Mouse (Mus musculus): Measurements from ENCODE around the gene Snx8.

Gene Snx8

GRCm38 (mm10) chr5:140342880-140343279 lies 46.2 kb downstream of the Snx8 start:
- DNase-seq (ENCODE audit: low spot score): no peak

- no peak for DNase-seq (ENCODE audit: low spot score)
Observed at GRCm38 (mm10) chr5:140339836-140340235, 49.2 kb downstream of the Snx8 start.

- DNase-seq (ENCODE audit: low spot score): no peak
Observed at GRCm38 (mm10) chr5:140338779-140339178, 50.3 kb downstream of the Snx8 start.

GRCm38 (mm10) chr5:140336680-140337079 lies 52.4 kb downstream of the Snx8 start:
- DNase-seq (ENCODE audit: low spot score): peak; percentile 34

GRCm38 (mm10) chr5:140333631-140334030 lies 55.4 kb downstream of the Snx8 start:
- peak; percentile 29 for DNase-seq (ENCODE audit: low spot score)

DNA sequence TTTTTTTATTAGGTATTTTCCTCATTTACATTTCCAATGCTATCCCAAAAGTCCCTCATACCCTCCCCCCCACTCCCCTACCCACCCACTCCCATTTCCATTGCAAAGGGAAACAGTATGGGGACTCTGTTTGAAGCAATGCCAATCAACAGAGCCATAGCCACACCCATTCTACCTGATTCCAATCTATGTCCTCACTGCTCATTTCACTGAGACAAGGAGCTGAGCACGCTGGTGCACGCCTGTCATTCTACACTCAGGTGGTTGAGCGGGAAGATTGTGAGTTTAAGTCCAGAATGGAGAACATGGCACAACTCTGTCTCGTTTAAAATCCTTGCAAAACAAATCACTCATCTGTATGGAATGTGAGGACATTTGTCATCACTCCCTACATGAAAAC lies 56.5 kb downstream of the Snx8 start:
- no peak for DNase-seq (ENCODE audit: low spot score)

DNA sequence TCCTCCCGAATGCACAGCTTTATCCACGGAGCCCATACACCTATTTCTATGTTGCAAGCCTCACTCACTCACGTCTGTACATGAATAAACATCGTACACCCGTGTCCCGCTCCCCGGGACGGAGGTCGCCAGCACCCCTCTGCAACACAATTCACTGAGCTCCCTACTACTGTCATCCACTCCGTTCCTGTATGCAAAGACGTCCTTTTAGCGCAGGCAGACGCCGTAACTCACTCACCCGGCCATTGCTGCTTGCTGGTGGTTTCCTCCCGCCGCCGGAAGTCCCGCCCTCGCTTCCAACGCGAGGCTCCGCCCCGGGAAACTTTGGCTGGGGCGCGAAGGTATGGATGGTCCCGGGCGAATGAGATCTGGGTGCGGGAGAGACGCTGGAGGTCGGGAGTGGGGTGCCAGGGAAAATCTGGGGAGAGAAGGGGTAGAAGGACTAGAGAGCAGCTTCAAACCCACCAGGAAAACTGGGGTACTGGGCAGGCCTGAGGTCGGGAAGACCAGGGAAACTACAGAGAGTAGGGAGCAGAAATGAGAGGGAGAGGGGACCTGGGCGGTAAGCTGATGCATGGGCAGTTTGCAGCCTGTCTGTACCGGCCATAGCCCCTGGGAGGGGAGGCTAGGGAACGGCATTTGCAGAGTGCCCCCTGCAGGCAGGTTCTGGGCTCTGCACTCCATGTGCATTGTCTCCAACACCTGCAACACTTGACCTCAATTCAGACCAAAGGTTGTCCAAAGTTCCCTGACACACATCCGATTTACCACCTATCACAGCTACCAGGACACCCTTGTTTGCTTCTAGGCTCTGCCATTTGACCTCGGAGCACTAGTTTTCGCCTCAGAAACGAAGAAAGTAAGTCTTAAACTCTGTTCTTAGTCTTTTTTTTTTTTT lies 57.2 kb downstream of the Snx8 start, which contains the start of gene Mrm2:
Gene Mrm2, minus strand, starts transcription at position 284 of the 898 bp plus-strand sequence.
- DNase-seq (ENCODE audit: low spot score): peak; percentile 83

DNA sequence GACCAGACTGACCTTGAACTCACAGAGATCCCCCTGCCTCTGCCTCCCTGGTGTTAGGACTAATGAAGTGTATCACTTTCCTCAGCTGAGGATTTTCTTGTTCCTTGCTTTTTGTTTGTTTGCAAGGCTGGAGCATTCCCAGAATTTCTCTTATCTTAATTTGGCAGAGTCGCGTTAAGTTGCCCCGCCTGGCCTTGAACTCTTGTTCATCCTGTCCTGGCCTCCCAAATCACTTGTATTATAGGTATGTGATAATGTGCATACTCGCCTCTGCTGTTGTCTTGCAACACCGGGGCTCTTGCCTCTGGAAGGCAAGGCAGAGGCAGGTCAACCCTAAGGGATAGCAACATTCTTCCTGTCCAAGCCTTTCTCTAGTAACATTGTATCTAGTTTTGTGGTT lies 65.0 kb downstream of the Snx8 start:
- no peak for DNase-seq (ENCODE audit: low spot score)

DNA sequence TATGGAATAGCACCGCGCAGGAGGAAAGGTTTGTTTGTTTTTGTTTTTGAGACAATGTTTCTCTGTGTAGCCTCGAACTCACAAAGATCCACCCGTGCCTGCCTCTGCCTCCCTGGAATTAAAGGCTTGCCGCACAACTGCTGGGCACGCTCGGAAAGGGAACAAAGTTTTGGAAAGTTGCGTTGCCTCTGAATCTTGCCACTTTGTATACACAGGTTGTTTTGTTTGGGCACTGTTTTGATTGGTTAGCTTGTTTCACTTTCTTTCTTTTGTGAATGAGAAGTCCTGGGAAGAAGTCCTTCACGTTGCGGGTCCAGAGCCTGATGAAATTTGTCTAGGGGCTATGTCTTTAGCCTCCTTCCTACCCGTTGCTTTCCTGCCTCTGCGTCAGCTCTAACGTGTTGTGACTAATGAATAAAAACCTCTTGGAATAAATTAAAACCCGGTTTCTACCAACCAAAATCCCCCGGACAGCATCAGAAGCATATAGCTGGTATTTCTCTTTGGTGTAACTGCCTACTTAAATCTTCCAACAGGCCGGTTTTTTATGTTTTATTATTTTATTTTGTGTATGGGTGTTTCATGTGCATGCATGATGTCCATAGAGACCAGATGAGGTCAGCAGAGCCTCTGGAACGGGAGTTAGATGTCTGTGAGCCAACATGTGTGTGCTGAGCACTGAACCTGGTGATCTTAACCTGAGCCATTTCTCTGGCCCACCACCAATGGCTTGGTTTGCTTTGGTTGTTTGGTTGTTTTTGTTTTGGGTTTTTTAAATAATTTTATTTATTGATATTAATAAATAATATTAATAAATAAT lies 67.1 kb downstream of the Snx8 start:
- peak; percentile 75 for DNase-seq (ENCODE audit: low spot score)

DNA sequence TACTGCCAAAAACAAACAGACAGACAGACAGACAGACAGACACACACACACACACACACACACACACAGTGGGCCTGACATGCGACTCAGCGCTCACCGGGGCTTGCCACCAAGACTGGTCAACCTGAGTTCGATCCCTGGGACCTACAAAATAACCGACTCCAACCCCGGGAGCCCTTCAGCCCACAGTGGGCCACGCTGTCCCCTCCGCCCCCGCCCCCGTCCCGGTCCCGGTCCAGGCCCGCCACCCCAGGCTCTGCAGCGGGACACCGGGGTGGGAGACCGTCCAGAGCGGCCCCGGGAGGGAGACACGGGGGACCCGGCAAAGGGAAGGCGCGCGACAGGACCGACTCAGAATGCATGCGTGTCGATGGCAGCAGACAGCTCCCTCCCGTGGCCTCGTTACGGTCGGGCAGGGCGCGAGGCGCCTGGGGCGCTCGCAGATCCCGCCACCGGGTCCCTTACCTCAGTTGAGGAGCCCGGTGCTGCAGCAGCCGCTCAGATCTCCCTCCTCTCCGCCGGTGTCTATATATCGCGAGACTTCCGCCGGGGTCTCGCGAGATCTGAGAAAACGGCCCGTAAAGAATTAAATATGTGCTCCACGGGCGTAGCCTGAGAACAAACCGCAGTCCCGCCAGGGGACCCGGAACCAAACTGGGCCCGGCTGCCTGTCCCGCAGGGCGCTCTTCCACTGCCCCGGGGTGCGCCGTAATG lies 67.9 kb downstream of the Snx8 start, which contains the start of the genes Mad1l1 and Nudt1:
Gene Mad1l1, minus strand, starts transcription at position 511 of the 714 bp plus-strand sequence.
Gene Nudt1, plus strand, starts transcription at position 615 of the 714 bp plus-strand sequence.
- DNase-seq (ENCODE audit: low spot score): peak; percentile 99

DNA sequence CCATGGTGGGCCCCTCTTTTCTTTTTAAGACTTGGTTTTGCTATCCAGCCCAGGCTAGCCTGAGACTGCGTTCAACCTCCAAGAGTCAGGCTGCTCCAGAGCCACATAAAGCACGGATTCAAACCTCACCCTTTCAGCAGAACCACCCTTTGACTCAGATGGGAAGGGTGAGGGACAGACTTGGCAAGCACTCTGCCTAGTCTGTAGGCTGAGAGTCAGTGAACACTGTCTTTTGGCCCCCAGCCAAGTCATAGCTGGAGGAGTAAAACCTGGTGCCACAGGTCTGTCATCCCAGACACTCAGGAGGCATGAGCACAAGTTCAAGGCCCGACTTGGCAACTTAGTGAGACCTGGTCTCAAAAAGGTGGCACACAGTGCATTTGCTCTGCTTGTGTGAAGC lies 72.3 kb downstream of the Snx8 start:
- no peak for DNase-seq (ENCODE audit: low spot score)

DNA sequence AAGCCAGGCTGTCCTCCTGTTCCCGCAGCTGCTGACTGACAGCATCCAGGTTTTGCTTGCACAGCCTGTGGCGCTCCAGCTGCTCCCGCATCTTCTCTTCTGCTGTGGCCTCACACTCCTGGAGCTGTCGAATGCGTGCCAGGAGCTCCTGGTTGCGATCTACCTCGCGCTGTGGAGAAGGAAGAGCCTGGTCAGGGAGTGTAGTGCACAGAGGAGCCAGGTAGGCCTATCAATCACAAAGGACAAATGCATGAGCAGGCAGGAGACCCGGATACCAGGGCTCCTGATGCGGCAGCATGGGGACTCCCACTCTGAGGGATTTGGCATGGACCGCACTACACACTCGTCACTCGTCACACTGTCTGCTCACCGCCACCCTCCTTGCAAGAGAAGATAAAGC lies 81.5 kb downstream of the Snx8 start:
- DNase-seq (ENCODE audit: low spot score): no peak

DNA sequence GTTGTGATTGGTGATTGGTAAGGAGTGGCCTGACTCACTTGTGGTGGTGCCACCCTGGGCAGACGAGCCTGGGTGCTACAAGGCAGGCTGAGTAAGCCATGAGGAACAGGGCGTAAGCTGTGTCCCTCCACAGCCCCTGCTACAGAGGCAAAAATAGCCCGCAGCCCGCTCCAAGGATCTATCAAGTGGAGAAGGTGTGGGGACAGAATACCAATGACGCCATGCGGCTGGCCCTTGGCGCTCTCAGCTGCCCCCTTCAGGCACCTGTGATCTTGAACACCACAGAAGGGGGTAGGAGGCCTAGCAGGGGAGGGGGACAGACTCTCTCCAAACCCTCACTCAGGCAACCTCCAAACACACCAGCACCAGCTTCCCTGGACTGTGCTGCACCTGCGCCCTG lies 83.0 kb downstream of the Snx8 start:
- DNase-seq (ENCODE audit: low spot score): no peak

DNA sequence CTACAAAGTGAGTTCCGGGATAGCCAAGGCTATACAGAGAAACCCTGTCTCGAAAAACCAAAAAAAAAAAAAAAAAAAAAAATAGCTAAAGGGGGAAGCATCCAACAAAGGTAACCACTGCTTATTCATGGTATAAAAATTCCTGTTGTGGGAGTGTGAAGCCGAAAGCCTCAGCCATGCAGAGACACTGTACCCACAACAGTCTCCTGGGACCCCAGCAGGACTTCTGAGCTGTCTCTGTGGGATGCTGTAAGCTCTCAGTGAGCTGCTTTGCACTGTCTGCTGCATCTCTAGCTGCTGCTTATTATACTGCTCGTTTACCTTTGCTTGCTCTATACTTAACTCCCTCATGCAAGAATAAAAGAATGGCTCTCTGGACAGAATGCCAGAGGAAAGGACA lies 90.8 kb downstream of the Snx8 start:
- no peak for DNase-seq (ENCODE audit: low spot score)

DNA sequence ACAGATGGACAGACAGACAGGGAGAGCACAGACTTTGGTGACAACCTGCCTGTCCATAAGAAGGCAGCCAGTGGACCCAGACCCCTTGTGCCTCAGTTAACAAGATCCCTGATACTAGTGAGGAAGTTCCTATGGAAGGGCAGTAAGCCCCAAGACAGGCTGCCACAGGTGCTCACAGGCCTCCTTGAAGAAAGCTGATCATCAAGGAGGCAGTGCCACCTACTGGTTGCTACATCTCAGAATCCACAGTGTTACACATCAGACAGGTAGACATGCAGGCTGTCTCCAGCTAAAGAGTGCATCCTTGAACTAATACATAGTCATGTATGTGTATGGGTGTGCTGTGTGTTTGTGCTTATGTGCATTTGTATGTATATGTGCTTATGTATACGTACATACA lies 96.9 kb downstream of the Snx8 start:
- DNase-seq (ENCODE audit: low spot score): peak; percentile 77
